Mouse (Mus musculus) limb, embryonic 15.5 days (tissue): ENCODE data around the gene Otop3. TPM values are rescaled to one million over a fixed set of nuclear protein-coding genes. Genes with fewer than 3 reads are reported as not detected.
A peak's percentile ranks its signal among the peaks of the same experiment; 100 is the strongest.

Experiments
- ATAC-seq: fragments of 200-750 bp; cut with Nextera tagmentation; 2 replicates; pipeline ENCODE4 v1.8.0; 2017; ENCODE audit warnings: low read depth, moderate TSS enrichment; ENCODE audit not compliant: insufficient number of reproducible peaks, low FRiP score, low TSS enrichment
- H3K27ac ChIP-seq: fragments of 300-500 bp; sonication (generic); 2 replicates; pipeline ENCODE4 v1.5.1; 2015; ENCODE audit warnings: moderate library complexity, mild to moderate bottlenecking, inconsistent platforms
- H3K27me3 ChIP-seq: fragments of 300-500 bp; sonication (generic); 2 replicates; pipeline ENCODE4 v1.6.1; 2015; ENCODE audit warnings: inconsistent platforms
- H3K36me3 ChIP-seq: fragments of 300-500 bp; sonication (generic); 2 replicates; pipeline ENCODE4 v1.6.1; 2015; ENCODE audit warnings: inconsistent platforms
- H3K4me1 ChIP-seq: fragments of 300-500 bp; sonication (generic); 2 replicates; pipeline ENCODE4 v1.6.1; 2015; ENCODE audit warnings: inconsistent platforms
- H3K4me2 ChIP-seq: fragments of 300-500 bp; sonication (generic); 2 replicates; pipeline ENCODE4 v1.6.1; 2015; ENCODE audit warnings: mild to moderate bottlenecking, inconsistent platforms
- H3K4me3 ChIP-seq: fragments of 300-500 bp; sonication (generic); 2 replicates; pipeline ENCODE4 v1.5.1; 2015; ENCODE audit warnings: mild to moderate bottlenecking, inconsistent platforms
- H3K9ac ChIP-seq: fragments of 300-500 bp; sonication (generic); 2 replicates; pipeline ENCODE4 v1.6.1; 2015; ENCODE audit warnings: inconsistent platforms
- H3K9me3 ChIP-seq: fragments of 300-500 bp; sonication (generic); 2 replicates; pipeline ENCODE4 v1.6.1; 2016; ENCODE audit warnings: inconsistent platforms
- WGBS: fragments of 180-500 bp; shearing (Covaris S2); methylation state at CpG from one replicate; pipeline ENCODE4 v1.1.7; 2015; 5-methylcytosine and 5-hydroxymethylcytosine counted together
- polyA plus RNA-seq: library from polyadenylated mRNA; unstranded; fragments of >200 nt; fragmentation: Nextera tagmentation; extraction: Ambion mirVana; gene quantifications from 2 replicates; pipeline ENCODE4 v1.2.1, GENCODE M21; 2015

The Otop3 gene
- polyA plus RNA-seq, 1 experiment from 2014 or later: 0.10 TPM

GRCm38 (mm10) chr11:115370368-115370767 is 35.8 kb downstream of the Otop3 start:
- ATAC-seq: no peak
- Histone ChIP-seq H3K27me3 (peaks cover 94% of the 10 kb centered on the region), H3K36me3 (no peaks in the 10 kb centered on the region), H3K27ac (no peak overlapping the region), H3K9me3 (no peaks in the 10 kb centered on the region), H3K4me2 (no peak overlapping the region), H3K4me1 (peaks cover 22% of the 10 kb centered on the region), H3K4me3 (no peak overlapping the region), H3K9ac (no peak overlapping the region)
- WGBS: 50% methylated on average over 7 of the region's 7 CpGs

- no peak overlapping the region for H3K9ac ChIP-seq
- no peaks in the 10 kb centered on the region for H3K9me3 ChIP-seq
- peaks cover 22% of the 10 kb centered on the region for H3K4me1 ChIP-seq
- no peaks in the 10 kb centered on the region for H3K36me3 ChIP-seq
- no peak overlapping the region for H3K27ac ChIP-seq
- H3K4me2 ChIP-seq: no peak overlapping the region
- no peak overlapping the region for H3K4me3 ChIP-seq
- peaks cover 93% of the 10 kb centered on the region for H3K27me3 ChIP-seq
- WGBS: 57% methylated on average over 8 of the region's 8 CpGs
- ATAC-seq: no peak
Observed at GRCm38 (mm10) chr11:115371354-115371753, 36.8 kb downstream of the Otop3 start.

GRCm38 (mm10) chr11:115372015-115372414 is 37.5 kb downstream of the Otop3 start:
- H3K4me1 ChIP-seq: peaks cover 17% of the 10 kb centered on the region
- no peak for ATAC-seq

GRCm38 (mm10) chr11:115372737-115373136 is 38.2 kb downstream of the Otop3 start:
- 42% methylated on average over 2 of the region's 2 CpGs for WGBS
- Histone ChIP-seq H3K36me3 (no peaks in the 10 kb centered on the region), H3K27me3 (peaks cover 79% of the 10 kb centered on the region), H3K27ac (no peak overlapping the region), H3K4me1 (peaks cover 9% of the 10 kb centered on the region), H3K9me3 (no peaks in the 10 kb centered on the region), H3K4me2 (no peak overlapping the region), H3K9ac (no peak overlapping the region), H3K4me3 (no peak overlapping the region)
- ATAC-seq: no peak

More at GRCm38 (mm10) chr11:115372015-115372414, 37.5 kb downstream of the Otop3 start:
- H3K4me2 ChIP-seq: no peak overlapping the region
- H3K9ac ChIP-seq: no peak overlapping the region
- WGBS: 58% methylated on average over 1 of the region's 1 CpGs
- H3K4me3 ChIP-seq: no peak overlapping the region
- no peaks in the 10 kb centered on the region for H3K36me3 ChIP-seq
- H3K27ac ChIP-seq: no peak overlapping the region
- H3K27me3 ChIP-seq: peaks cover 86% of the 10 kb centered on the region
- no peaks in the 10 kb centered on the region for H3K9me3 ChIP-seq

- H3K4me1 ChIP-seq: peaks cover 9% of the 10 kb centered on the region
- no peak overlapping the region for H3K27ac ChIP-seq
- peaks cover 69% of the 10 kb centered on the region for H3K27me3 ChIP-seq
- no peaks in the 10 kb centered on the region for H3K9me3 ChIP-seq
- H3K36me3 ChIP-seq: no peaks in the 10 kb centered on the region
- H3K9ac ChIP-seq: peak overlapping the region; percentile 8; the same call in 1 of the 2 replicates
- WGBS: 1% methylated on average over 30 of the region's 30 CpGs
- peak overlapping the region; percentile 35 for H3K4me3 ChIP-seq
- H3K4me2 ChIP-seq: peak overlapping the region; percentile 63
- ATAC-seq: no peak
Observed at GRCm38 (mm10) chr11:115373805-115374694, 39.5 kb downstream of the Otop3 start.

- peaks cover 9% of the 10 kb centered on the region for H3K4me1 ChIP-seq
- no peak overlapping the region for H3K27ac ChIP-seq
- peak overlapping the region; percentile 63 for H3K4me2 ChIP-seq
- H3K9me3 ChIP-seq: no peaks in the 10 kb centered on the region
- ATAC-seq: no peak
- peak overlapping the region; percentile 35; the same call in 1 of the 2 replicates for H3K4me3 ChIP-seq
- H3K36me3 ChIP-seq: no peaks in the 10 kb centered on the region
- 61% methylated on average over 12 of the region's 12 CpGs for WGBS
- H3K27me3 ChIP-seq: peaks cover 61% of the 10 kb centered on the region
- no peak overlapping the region for H3K9ac ChIP-seq
Observed at GRCm38 (mm10) chr11:115374695-115375425, 40.3 kb downstream of the Otop3 start.

GRCm38 (mm10) chr11:115376722-115377121 is 42.2 kb downstream of the Otop3 start:
- no peak overlapping the region for H3K4me3 ChIP-seq
- H3K4me2 ChIP-seq: no peak overlapping the region
- ATAC-seq: no peak
- peaks cover 12% of the 10 kb centered on the region for H3K4me1 ChIP-seq
- no peaks in the 10 kb centered on the region for H3K36me3 ChIP-seq
- H3K9ac ChIP-seq: no peak overlapping the region
- H3K27ac ChIP-seq: no peak overlapping the region
- H3K9me3 ChIP-seq: no peaks in the 10 kb centered on the region
- H3K27me3 ChIP-seq: peaks cover 42% of the 10 kb centered on the region
- 52% methylated on average over 7 of the region's 7 CpGs for WGBS

GRCm38 (mm10) chr11:115377254-115377653 is 42.7 kb downstream of the Otop3 start:
- WGBS: 80% methylated on average over 4 of the region's 4 CpGs
- no peak overlapping the region for H3K27ac ChIP-seq
- no peaks in the 10 kb centered on the region for H3K36me3 ChIP-seq
- peaks cover 17% of the 10 kb centered on the region for H3K4me1 ChIP-seq
- no peaks in the 10 kb centered on the region for H3K9me3 ChIP-seq
- peaks cover 38% of the 10 kb centered on the region for H3K27me3 ChIP-seq
- ATAC-seq: no peak
- no peak overlapping the region for H3K9ac ChIP-seq
- no peak overlapping the region for H3K4me3 ChIP-seq
- no peak overlapping the region for H3K4me2 ChIP-seq

GRCm38 (mm10) chr11:115377854-115378253 is 43.3 kb downstream of the Otop3 start:
- H3K27ac ChIP-seq: no peak overlapping the region
- H3K4me1 ChIP-seq: peaks cover 23% of the 10 kb centered on the region
- H3K9ac ChIP-seq: no peak overlapping the region
- peaks cover 34% of the 10 kb centered on the region for H3K27me3 ChIP-seq
- H3K4me2 ChIP-seq: no peak overlapping the region
- no peak for ATAC-seq
- H3K36me3 ChIP-seq: no peaks in the 10 kb centered on the region
- H3K4me3 ChIP-seq: no peak overlapping the region
- no peaks in the 10 kb centered on the region for H3K9me3 ChIP-seq
- 82% methylated on average over 7 of the region's 7 CpGs for WGBS

- Histone ChIP-seq H3K27ac (peak overlapping the region; percentile 22), H3K4me1 (peaks cover 40% of the 10 kb centered on the region), H3K27me3 (no peaks in the 10 kb centered on the region), H3K9me3 (no peaks in the 10 kb centered on the region), H3K36me3 (no peaks in the 10 kb centered on the region), H3K4me3 (peak overlapping the region; percentile 84), H3K9ac (no peak overlapping the region), H3K4me2 (peak overlapping the region; percentile 81)
- 9% methylated on average over 9 of the region's 9 CpGs for WGBS
- ATAC-seq: no peak
Observed at GRCm38 (mm10) chr11:115381276-115381675, 46.7 kb downstream of the Otop3 start.

- WGBS: under 1% methylated on average over 74 of the region's 76 CpGs
- no peaks in the 10 kb centered on the region for H3K9me3 ChIP-seq
- peak within 1 kb of the TSS; percentile 84 for H3K4me3 ChIP-seq
- ATAC-seq: peak; percentile 83
- H3K4me2 ChIP-seq: peak within 1 kb of the TSS; percentile 81
- peak within 1 kb of the TSS; percentile 79 for H3K9ac ChIP-seq
- H3K4me1 ChIP-seq: peaks cover 40% of the 10 kb centered on the region
- H3K36me3 ChIP-seq: no peaks in the 10 kb centered on the region
- peak within 1 kb of the TSS; percentile 88 for H3K27ac ChIP-seq
- no peaks in the 10 kb centered on the region for H3K27me3 ChIP-seq
Observed at GRCm38 (mm10) chr11:115381743-115382539, 47.4 kb downstream of the Otop3 start, which contains the start of gene Cdr2l. TSS of gene Cdr2l (plus strand) at chr11:115381916.
